Mouse (Mus musculus) bone marrow macrophage, adult 2 months (primary cell): Measurements from ENCODE around the gene Irak1bp1.

ENCODE experiments used
- CTCF ChIP-seq: IDR thresholded peaks from 2 replicates; pipeline ENCODE4 v1.5.1; 2012; ENCODE audit warnings: low read depth, mild to moderate bottlenecking, low read length, moderate library complexity
- POLR2A ChIP-seq: IDR thresholded peaks from 2 replicates; pipeline ENCODE4 v1.6.1; 2012; ENCODE audit warnings: mild to moderate bottlenecking, low read depth, low read length, borderline replicate concordance

DNA sequence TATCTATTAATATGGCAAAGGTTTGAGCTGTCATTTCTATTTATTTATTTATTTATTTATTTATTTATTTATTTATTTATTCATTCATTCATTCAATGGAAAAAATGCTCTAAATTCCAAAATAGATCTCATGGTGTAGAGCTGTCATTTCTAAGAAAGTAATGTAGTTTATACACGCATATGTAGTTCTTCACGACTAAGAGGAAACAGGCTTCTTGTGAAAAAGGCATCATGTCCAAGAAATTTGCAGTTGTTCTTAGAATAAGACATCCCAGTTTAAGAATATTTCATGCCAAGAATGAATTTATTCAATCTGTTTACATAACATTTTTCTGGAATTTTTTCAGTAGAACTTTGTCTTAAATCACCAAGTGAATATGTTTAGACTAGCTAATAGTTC is 31.5 kb downstream of the Irak1bp1 start:
- TF ChIP-seq POLR2A (no peak), CTCF (no peak)
